Mouse (Mus musculus) ES-E14 (cell line): ENCODE measurements around the gene Fscn1. TPM values are rescaled to one million over a fixed set of nuclear protein-coding genes. Genes with fewer than 3 reads are reported as not detected.
A peak's percentile ranks its signal among the peaks of the same experiment; 100 is the strongest.

Source experiments
- DNase-seq: peaks from one replicate; pipeline ENCODE4 v3.0.0-alpha.2; 2013; ENCODE audit warnings: low read depth, low spot score
- H3K27ac ChIP-seq: 2 replicates; pipeline ENCODE4 v1.5.1; 2012; ENCODE audit warnings: low read depth, mild to moderate bottlenecking, low read length, moderate library complexity, mixed read lengths; ENCODE audit not compliant: poor library complexity, insufficient read depth, severe bottlenecking
- H3K36me3 ChIP-seq: 2 replicates; pipeline ENCODE4 v1.6.1; 2012; ENCODE audit warnings: mild to moderate bottlenecking, low read length, moderate library complexity, mixed read lengths; ENCODE audit not compliant: control insufficient read depth, poor library complexity, insufficient read depth, severe bottlenecking
- H3K4me1 ChIP-seq, 2 experiments: fragments of 150-350 bp in 1 of 2; sonication (generic) in 1 of 2; 2 replicates each; pipeline ENCODE4 v1.6.1; 2012; ENCODE audit warnings: low read length in 2 of 2, mild to moderate bottlenecking in 1 of 2, mixed read lengths in 1 of 2; ENCODE audit not compliant: control insufficient read depth in 2 of 2, insufficient read depth in 2 of 2, poor library complexity in 1 of 2
- H3K4me3 ChIP-seq, 2 experiments: fragments of 150-350 bp in 1 of 2; sonication (generic) in 1 of 2; 2 replicates each; pipeline ENCODE4 v1.5.1; 2012; ENCODE audit warnings: low read length in 2 of 2, low read depth in 1 of 2, mild to moderate bottlenecking in 1 of 2, mixed read lengths in 1 of 2; ENCODE audit not compliant: insufficient read depth in 1 of 2, poor library complexity in 1 of 2, severe bottlenecking in 1 of 2
- H3K9ac ChIP-seq: 2 replicates; pipeline ENCODE4 v1.6.1; 2012; ENCODE audit warnings: low read depth, mild to moderate bottlenecking, low read length, mixed read lengths; ENCODE audit not compliant: poor library complexity, insufficient read depth, severe bottlenecking
- H3K9me3 ChIP-seq: fragments of 150-350 bp; sonication (generic); 2 replicates; pipeline ENCODE4 v1.6.1; 2012; ENCODE audit warnings: low read depth, mild to moderate bottlenecking, low read length; ENCODE audit not compliant: control insufficient read depth, insufficient read depth
- CHD2 ChIP-seq: IDR thresholded peaks from 2 replicates; pipeline ENCODE4 v1.6.1; 2014; ENCODE audit warnings: mild to moderate bottlenecking, low read depth, low read length, inconsistent platforms
- HCFC1 ChIP-seq: IDR thresholded peaks from 2 replicates; pipeline ENCODE4 v1.6.1; 2012; ENCODE audit warnings: low read length, inconsistent platforms, borderline replicate concordance; ENCODE audit not compliant: insufficient read depth
- MAFK ChIP-seq: IDR thresholded peaks from 2 replicates; pipeline ENCODE4 v1.6.1; 2014; ENCODE audit warnings: mild to moderate bottlenecking, low read depth, low read length, inconsistent platforms; ENCODE audit not compliant: insufficient read depth
- ZC3H11A ChIP-seq: IDR thresholded peaks from 2 replicates; pipeline ENCODE4 v1.6.1; 2012; ENCODE audit warnings: low read depth, mild to moderate bottlenecking, inconsistent platforms, low read length, borderline replicate concordance
- ZNF384 ChIP-seq: IDR thresholded peaks from 2 replicates; pipeline ENCODE4 v1.6.1; 2012; ENCODE audit warnings: low read depth, low read length, inconsistent platforms
- in situ Hi-C, 2 experiments: fragments of 600-800 bp; cut with MboI; formaldehyde crosslinking; loops; one replicate each; pipeline ENCODE4 v1.15.1; 2025; ENCODE audit warnings: low sequenced_read_pairs in 2 of 2, inconsistent platforms in 1 of 2; ENCODE audit not compliant: unreplicated experiment in 2 of 2
- total RNA-seq: library from RNA; depleted of rRNA; stranded (reverse); fragments of 300-350 nt; gene quantifications from 2 replicates; pipeline ENCODE4 v1.2.3, GENCODE M21; 2012

Gene Fscn1
- total RNA-seq, 1 experiment = 310 TPM

- Histone ChIP-seq H3K4me1 (peaks cover 3 to 19% of the 10 kb centered on the region in 2 experiments; a peak in 3 of 4 replicates), H3K9me3 (no peaks in the 10 kb centered on the region), H3K4me3 (no peak overlapping the region), H3K27ac (no peak overlapping the region), H3K36me3 (no peaks in the 10 kb centered on the region), H3K9ac (no peak overlapping the region)
- in situ Hi-C loops = no loop called here
- no peak for DNase-seq
- no peak for TF ChIP-seq HCFC1
- no peak for TF ChIP-seq MAFK
- TF ChIP-seq CHD2 = no peak
- TF ChIP-seq ZNF384 = no peak
- TF ChIP-seq ZC3H11A = no peak
Observed at GRCm38 (mm10) chr5:142956956-142957703, 3.0 kb upstream of the Fscn1 start.

GRCm38 (mm10) chr5:142958464-142958863 is 1.7 kb upstream of the Fscn1 start:
- TF ChIP-seq CHD2 (no peak), MAFK (no peak), ZC3H11A (no peak), HCFC1 (no peak), ZNF384 (no peak)
- Histone ChIP-seq H3K4me3 (no peak overlapping the region), H3K36me3 (no peaks in the 10 kb centered on the region), H3K9me3 (no peaks in the 10 kb centered on the region), H3K27ac (no peak overlapping the region), H3K9ac (no peak overlapping the region), H3K4me1 (peaks cover 3 to 17% of the 10 kb centered on the region in 2 experiments; a peak in 3 of 4 replicates)
- DNase-seq = no peak
- in situ Hi-C loops = no loop called here

GRCm38 (mm10) chr5:142959156-142959555 is 987 bp upstream of the Fscn1 start:
- Histone ChIP-seq H3K36me3 (no peaks in the 10 kb centered on the region), H3K9me3 (no peaks in the 10 kb centered on the region), H3K4me1 (peaks cover 3 to 20% of the 10 kb centered on the region in 2 experiments; a peak in 3 of 4 replicates), H3K4me3 (no peak overlapping the region), H3K27ac (no peak overlapping the region), H3K9ac (no peak overlapping the region)
- no peak for TF ChIP-seq ZNF384
- in situ Hi-C loops = no loop called here
- DNase-seq = no peak

- H3K27ac ChIP-seq = no peak overlapping the region; the same call in 1 of the 2 replicates
- in situ Hi-C loops = no loop called here
- TF ChIP-seq MAFK (no peak), HCFC1 (no peak), CHD2 (no peak)
- peaks cover 1% of the 10 kb centered on the region; the same call in 1 of the 2 replicates for H3K36me3 ChIP-seq
- no peaks in the 10 kb centered on the region for H3K9me3 ChIP-seq
- peak overlapping the region; percentile 78 to 79 for H3K4me3 ChIP-seq
- DNase-seq = no peak
- H3K4me1 ChIP-seq = peaks cover 3 to 17% of the 10 kb centered on the region in 2 experiments; a peak in 3 of 4 replicates
- H3K9ac ChIP-seq = peak overlapping the region; percentile 84
Observed at GRCm38 (mm10) chr5:142960775-142961271, 680 bp downstream of the Fscn1 start.
